Mouse (Mus musculus) thymus, postnatal 4 days (tissue): ENCODE data around the gene Bax.
"Not testable (repeated sequence)": the region's sequence is repeated elsewhere in the genome, so short reads cannot be mapped to it uniquely, and the experiment has no call there.

Experiments
- DNase-seq: peaks from one replicate; pipeline ENCODE4 v3.0.0; 2021

Gene Bax

DNA sequence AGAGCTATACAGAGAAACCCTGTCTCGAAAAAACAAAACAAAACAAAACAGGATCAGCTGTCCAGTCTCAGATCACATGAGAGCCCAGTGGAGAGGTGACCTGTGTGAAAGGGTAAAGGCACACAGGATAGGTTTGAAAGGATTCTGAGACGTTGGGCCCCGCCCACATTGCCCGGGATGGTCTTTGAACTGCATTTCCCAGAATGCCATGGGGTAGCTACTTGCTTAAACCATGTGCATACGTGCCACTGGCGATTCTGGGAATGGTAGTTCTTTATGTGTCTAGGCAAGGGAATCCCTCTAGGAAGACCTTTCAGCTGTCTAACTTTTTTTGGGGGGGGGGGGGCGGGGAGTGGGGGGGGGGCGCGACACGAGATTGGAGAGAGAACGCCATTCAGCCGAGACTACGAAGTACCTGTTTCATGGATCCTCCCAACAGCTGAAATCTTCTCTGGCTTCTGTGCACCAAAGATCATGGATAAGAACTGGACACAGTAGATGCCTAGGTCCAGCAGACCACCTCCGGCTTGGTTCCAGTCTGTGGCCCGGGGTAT is 14.8 kb upstream of the Bax start, which contains the start of gene Tulp2:
Gene Tulp2, plus strand, starts transcription at position 504 of the 554 bp plus-strand sequence.
- DNase-seq: peak; percentile 82

DNA sequence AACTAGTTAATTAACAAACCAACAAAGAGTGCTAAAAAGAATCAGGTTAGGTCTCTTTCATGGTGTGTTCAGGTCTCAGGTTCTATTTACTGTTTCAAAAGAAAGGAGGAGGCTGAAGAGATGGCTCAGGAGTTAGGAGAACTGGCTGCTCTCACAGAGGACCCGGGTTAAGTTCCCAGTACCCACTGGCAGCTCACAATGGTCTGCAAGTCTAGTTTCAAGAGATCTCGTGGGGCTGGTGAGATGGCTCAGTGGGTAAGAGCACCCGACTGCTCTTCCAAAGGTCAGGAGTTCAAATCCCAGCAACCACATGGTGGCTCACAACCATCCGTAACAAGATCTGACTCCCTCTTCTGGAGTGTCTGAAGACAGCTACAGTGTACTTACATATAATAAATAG is 13.6 kb upstream of the Bax start:
- DNase-seq: not testable (repeated sequence)

DNA sequence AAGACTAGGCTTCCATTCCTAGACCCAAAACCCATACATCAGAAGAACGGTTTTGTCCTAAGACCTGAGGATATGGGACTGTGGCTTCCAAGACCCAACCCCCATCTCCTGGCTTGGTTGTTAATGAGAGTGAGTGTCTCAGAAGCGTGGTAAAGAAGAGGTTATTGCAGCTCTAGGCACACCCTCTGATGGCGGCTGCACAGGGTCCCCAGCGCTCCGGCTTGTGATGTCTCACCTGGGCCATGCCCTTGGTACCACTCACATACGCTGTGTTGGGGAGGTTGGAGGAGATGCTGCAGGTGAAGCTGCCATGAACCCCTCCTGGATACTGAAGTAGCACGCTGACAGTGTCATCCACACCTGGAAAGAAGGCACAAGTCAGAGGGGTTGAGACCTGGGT is 12.1 kb upstream of the Bax start:
- no peak for DNase-seq

DNA sequence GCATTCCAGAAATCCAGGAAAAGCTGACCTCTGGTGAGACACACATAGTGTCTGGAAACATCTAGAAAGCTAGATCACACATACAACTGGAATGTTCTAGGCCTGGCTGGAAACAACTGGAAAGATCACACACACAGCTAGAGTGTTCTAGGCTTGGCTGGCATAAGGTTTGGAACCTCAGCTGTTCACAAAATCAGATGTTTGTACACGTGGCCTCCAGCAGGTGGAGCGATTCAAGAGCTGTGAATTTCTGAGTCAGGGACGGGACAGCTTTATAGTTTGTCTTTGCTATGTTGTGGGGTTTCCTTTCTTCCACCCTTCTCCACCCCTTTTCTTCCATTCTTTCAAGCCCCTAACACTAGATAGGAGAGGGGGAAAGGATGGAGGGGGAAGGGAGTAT is 10.3 kb upstream of the Bax start:
- DNase-seq: peak; percentile 81

DNA sequence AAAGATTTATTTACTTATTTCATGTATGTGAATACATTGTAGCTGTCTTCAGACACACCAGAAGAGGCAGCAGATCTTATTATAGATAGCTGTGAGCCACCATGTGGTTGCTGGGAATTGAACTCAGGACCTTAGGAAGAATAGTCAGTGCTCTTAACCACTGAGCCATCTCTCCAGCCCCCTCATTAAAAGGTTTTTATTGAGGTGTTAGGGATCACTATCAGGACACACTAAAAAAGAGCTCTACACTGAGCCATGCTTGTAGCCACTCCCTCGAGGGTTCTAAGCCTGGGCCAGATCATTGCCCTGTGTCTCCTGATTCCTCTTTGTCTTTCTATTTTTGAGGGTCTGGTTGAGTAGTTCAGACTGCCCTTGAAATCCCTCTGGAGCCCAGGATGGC is 9.8 kb upstream of the Bax start:
- no peak for DNase-seq

DNA sequence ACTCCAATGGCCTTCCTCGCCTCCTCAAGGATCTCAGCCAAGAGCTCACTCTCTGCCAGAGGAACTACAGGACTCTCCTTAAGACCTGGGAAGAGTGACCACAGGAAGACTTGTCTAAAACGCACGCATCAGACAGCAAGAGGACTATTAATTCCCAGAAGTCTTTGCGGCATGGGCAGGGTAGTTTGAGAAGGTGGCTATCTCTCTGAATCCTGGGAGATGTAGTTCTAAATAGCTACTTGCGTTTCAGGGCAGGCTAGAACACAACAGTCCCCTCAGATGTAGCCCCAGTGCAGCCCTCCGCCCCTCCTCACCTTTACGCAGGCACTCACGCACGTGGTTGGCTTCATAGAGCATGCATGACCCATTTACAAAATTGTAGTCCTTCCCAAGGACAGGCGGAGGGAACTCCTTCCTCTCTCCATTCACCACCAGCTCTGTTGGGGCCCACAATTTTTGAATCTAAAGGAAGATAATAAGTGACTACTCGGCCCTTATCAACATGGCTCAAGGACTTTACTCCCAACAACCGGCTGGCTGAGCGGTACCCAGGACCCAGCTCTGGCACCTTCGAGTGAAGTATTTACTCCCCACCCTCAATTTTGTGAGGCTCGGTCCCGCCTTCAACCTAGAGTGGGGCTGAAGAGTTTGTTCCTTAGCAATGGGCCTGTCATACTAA is 8.7 kb upstream of the Bax start:
- no peak for DNase-seq

DNA sequence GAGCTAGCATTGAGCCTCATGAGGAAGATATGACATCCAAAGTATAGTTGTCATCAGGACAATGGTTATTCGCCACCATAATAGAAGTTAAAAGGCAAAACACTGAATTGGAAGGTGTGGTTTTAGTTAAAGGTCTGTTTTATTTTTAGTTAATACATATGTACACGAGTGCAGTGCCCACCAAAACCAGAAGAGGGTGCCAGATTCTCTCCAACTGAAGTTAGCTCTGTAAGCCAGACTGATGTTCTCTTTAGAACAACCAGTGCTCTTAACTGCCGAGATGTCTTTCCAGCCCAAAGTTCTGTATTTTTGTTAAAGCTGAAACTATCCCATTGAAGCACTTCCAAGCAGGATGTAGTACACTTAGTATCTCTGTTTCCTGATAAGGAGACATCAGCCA is 4.2 kb upstream of the Bax start:
- peak; percentile 87 for DNase-seq

DNA sequence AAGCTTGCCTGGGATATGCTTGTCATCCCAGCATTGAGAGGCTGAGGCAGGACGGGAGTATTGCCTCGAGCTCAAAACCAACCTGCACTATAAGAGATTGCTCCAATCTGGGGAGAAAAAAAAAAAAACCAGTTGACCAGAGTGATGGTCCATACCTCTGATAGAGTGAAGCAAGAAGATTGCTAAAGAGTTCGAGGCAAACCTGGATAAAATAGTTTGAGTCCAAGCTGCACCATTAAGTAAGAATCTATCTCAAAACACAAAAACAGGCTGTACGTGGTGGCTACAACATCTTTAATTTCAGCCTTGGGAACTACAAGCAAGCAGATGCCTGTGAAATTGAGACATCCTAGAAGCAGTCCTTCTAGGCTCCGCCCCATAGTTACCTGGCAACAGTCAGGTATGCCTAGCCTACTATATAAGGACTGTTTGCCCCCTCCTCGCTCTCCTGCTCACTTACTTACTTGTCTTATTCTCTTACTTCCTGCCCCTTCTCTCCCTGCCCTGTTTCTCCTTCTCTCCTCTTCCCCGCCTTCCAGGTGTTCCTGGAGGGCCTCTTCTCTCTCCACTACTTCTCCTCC is 482 bp upstream of the Bax start:
- DNase-seq: no peak

DNA sequence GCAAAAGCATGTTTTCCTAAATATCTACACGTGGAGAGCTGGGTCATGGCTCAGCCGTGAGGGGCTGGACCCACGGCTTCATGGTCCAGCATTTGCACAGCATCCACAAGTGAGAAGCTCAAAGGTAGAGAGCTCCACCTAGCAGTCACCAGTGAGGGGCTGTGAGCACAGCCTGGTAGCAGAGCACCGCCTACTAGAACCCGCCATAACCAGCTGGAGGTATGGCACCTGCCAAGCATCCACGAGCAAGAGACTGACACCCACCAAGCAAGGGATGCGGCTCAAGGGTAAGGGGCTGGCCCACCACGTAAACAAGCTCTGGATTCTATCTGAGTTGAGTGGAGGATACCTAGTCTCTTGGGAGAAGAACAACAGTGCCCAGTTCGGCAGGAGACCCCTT is 1.1 kb downstream of the Bax start:
- DNase-seq: peak; percentile 38

DNA sequence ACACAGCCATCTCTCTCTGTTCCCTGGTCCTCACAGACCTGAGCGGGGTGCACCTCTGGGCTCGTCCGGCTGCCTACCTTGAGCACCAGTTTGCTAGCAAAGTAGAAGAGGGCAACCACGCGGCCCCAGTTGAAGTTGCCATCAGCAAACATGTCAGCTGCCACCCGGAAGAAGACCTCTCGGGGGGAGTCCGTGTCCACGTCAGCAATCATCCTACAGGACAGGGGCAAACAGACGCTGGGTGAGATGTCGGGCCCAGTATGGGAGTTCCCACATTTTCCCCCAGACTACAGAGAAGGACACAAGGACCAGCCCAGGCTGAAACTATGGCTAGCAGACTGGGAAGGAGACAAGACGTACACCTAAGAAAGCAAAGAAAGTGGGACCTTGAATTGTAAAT is 1.6 kb downstream of the Bax start:
- DNase-seq: no peak

DNA sequence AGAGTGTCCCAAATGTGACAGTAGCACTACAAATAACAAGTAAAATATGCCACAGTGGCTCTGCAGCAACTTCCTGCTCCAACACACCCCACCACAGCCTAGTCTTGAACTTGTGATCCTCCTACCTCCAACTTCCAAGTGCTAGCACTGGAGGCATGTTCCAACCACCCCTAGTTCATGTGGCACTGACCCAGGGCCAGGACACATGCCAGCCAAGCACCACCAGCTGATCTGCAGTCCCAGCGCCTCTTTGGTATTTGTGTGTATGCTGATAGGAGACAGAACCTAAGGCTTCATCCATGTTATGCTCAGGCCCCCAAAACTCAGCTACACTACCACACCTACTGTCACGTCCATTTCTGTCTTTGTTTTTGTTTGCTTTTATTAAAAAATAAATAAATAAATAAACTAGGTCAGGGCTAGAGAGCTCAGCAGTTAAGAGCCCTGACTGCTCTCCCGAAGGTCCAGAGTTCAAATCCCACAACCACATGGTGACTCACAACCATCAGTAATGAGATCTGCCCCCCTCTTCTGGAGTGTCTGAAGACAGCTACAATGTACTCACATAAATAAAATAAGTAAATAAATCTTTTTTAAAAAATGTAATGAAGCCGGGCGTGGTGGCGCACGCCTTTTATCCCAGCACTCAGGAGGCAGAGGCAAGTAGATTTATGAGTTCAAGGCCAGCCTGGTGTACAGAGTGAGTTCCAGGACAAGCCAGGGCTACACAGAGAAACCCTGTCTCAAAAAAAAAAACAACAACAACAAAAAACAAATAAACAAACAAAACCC is 2.5 kb downstream of the Bax start:
- DNase-seq: no peak

DNA sequence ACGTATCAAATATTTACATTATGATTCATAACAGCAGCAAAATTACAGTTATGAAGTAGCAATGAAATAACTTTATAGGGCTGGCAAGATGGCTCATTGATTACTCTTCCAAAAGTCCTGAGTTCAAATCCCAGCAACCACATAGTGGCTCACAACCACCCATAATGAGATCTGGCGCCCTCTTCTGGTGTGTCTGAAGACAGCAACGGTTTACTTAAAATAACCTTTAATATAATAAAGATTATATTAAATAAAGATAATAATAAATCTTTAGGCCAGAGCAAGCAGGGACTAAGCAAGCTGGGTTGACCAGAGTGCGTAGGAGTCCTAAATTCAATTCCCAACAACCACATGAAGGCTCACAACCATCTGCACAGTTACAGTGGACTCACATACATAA is 3.8 kb downstream of the Bax start:
- DNase-seq: not testable (repeated sequence)

DNA sequence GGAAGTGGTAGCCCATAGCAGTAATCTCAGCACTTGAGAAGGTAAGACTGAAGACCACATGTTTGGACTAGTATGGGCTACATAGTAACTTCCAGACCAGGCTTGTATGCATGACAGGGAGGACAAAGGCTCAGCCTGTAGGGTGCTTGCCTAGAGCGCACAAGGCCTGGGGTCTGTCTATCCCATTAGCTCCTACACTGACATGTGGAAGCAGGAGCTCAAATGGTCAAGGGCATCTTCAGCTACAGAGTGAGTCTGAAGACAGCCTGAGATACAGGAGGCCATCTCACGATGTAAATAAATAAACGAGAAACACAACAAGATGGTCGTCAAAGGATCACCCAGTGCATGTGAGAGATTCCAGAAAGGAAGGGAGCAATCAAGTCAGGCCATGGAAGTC is 4.4 kb downstream of the Bax start:
- DNase-seq: no peak

DNA sequence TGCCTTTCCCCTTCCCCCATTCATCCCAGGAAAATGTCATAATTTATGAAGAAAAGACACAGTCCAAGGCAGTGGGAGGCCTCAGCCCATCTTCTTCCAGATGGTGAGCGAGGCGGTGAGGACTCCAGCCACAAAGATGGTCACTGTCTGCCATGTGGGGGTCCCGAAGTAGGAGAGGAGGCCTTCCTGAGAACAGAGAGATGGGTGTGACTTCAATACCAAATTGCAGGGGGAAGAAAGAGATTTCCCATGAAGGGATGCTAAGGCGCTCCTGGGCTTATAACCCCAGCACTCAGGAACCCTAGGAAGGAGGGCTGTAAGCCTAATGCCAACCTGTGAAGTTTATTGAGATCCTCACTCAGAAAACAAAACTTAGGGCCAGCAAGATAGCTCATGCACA is 4.9 kb downstream of the Bax start:
- DNase-seq: no peak

DNA sequence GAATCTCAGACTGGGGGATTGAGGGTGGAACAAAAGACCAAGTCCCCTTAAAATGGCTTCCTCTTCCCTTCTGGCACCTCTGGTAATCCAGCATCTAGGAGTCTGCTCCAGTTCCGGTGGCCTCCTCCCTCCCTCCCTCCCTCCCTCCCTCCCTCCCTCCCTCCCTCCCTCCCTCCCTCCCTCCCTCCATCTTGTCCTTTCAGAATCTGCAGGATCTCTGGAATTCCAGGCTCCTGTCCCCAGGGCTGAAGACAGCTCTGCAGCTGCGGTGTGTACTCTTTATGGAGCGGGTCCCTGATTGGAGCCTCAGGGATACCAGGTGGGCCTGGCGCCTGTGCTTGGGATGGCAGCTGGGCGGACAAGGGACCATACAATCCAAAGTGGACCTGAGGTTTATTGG is 5.4 kb downstream of the Bax start:
- DNase-seq: no peak

DNA sequence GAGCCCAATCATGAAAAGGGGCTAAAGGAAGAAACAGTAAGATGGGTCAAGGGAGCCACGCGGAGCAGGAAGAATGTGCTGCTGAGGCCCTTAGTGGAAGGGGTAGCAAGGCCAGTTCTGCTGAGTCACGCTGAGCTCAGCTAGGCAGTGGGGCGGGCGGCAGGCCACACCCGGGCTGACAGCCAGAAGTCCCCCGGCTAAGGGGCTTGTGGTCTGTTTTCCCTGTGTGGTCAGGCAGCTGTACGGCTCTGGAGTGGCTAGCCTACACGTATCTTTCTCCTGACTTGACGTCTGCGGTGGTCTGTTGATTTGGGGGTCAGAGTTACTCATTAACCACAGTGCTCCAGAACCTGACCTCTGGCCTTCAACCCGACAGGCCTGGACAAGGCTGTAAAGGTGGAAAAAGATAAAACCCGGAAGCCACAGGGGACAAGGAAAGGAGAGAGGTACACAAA is 5.8 kb downstream of the Bax start:
- DNase-seq: peak; percentile 53

DNA sequence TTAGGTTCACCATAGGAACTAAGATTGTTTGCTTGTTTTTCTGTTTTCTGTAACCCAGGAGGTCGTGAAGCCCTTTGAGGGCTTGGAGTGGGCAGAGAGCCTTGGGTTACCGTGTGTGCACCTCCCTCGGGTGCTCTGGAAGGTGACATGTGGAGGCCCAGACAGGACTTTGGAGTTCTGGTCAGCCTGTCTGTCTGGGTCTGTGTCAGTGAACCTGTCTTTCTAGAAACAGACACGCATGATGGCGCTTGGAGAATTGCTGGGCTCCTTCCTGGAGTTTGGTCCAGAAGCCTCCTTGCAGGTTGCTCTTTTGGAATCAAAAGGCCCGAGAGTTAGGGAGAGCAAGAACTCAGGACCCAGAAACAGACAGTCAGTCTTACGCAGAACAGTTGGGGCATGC is 6.3 kb downstream of the Bax start:
- no peak for DNase-seq

DNA sequence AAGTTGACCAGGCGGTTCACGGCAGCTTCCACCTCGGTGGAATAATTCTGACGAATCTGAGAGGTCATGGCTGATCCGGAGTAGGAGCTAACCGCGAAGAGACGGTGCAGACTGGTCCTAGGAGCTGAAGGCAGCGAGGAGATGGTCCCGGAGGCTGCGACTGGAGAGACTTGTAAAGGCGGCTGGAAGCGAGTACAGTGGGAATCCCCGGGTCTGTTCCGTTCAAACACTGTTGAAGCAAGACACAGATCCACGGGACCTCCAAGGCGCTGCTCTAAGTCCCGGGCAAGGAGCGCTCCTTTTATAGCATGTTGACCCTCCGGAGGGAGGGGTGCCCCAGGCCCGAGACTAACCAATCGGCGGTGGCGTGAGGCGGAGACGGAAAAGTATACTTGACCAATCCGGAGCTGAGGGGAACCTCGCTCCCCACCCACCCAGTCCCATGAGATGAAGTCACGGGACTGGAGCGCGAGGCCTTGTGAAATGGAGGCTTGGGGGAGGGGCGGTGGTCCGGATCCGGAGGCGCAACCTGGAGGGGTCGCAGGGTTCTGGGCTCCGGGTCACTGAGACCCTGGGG is 7.0 kb downstream of the Bax start, which contains the start of gene Ftl1:
Gene Ftl1, minus strand, starts transcription at position 321 of the 577 bp plus-strand sequence.
- peak; percentile 92 for DNase-seq

DNA sequence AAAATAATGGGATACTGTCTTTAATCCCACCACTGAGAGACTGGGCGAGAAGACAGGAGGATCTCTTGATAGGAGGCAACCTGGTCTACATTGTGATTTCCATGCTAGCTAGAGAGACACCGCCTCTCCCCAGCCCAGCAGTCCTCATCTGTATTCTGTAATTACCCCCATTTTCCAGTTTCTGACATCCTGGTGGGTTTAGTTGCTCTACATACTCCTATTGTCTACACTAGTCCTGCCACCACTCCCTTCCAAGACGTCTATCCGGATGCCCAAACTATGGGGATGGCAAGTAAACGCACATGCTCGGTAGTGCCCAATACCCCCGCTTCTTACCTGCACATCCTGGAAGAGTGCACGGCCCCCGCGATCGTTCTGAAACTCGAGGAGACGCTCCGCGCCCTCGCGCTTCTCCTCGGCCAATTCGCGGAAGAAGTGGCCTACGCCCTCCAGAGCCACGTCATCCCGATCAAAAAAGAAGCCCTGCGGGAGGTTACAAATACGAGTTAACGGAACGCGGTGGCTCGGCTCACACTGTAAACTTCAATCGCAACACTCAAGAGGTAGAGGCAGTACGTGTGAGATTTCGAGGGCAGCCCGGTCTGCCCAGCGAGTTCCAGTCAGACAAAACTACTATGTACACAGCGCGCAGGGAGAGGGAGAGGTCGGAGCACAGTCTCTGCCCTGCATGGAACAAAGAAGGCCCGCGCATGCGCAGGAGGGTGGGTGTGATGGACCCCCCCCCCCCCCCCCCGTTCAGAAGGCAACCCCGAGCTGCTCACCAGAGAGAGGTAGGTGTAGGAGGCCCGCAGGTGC is 7.7 kb downstream of the Bax start:
- DNase-seq: peak; percentile 95

DNA sequence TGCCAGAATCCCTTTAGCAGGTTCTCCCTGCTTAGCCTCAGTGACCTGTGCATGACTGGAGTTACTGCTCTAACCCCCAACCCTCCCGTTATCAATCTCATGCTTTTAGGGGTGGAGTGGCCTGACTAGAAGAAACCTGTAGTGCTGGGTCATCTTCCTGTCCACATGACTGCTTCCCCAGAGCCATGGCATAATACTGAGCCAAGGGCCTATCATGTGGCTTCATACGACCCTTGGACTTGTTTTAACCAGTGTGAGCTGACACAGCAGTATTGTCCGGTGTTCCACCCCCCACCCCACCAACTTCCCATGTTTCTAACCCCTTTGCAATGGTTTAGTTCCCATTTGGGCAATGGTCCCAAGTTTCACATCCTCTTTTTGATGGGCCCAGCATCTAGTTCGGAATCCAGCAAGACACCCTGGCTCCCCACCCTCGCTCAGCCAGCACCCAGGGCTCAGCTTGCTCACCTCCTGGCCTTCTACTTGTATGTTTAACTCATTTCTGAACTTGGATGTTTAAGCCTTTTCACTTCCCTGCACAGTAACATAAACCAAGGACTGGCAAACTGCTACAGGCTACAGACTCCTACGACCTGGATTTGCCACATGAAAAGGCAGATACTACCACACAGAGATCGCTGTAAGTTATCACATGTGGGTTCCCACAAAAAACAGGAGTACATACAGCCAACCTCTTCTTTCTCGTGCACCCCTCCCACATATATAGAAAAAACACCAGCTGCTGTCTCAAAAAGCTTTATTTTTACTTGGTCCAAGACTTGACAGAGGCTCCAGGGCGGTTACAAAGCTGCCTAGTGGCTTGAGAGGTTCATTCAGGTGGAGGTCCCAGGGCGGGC is 9.3 kb downstream of the Bax start:
- DNase-seq: no peak

DNA sequence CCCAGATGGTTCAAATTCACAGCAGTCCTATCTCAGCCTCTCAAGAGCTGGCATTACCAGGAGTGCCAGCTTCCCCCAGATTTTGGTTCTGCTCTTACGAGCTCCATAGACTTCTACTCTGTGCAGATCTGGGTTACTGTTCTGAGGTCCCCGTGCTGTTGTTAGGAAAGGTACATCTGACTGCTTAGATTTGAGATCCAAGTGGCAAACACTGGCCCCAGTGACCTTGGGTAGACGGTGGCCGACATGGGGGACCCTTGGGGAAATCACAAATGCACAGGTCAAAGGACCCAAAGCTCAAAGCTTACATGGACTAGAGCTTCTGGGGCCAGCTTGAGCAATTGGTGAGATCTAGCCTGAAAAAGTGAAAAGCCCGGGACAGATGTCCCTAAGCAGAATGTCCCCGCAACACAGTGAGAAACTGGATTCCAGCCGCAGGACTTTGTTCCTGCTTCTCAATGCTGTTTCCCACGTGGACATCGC is 9.9 kb downstream of the Bax start:
- no peak for DNase-seq
